Mouse (Mus musculus) cerebellum, adult 8-10 months (tissue): ENCODE measurements around the gene 4930412O13Rik.

Source experiments
- DNase-seq: peaks from one replicate; pipeline ENCODE4 v3.0.0; 2022

Gene 4930412O13Rik

DNA sequence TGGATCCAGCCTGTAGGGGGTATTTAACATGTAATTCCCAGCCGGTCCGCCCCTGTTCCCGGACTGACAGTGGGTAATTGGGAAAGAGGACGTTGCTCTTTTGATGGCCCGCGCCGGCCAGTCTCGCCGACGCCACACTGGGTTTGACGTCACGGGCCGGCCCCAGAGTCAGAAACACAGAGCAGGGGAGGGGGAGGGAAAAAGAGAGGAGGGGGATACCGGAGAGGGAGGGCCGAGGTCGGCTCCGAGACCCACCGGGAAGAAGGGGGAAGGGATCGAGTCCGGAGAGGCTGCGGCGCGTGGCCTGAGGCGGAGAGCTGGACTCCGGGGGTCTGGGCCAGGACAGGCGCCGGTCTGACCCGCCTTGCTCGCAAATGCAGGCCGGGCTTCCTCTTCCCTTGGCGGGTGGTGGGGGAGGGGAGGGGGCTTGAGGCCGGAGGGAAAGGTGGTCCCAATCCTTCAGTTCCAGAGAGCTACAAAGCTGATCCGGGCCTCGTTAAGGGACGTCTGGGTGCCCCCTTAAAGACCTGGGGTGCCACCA is at the start of gene 4930412O13Rik:
Gene 4930412O13Rik, plus strand, starts transcription at position 202 of the 541 bp plus-strand sequence.
- no peak for DNase-seq

DNA sequence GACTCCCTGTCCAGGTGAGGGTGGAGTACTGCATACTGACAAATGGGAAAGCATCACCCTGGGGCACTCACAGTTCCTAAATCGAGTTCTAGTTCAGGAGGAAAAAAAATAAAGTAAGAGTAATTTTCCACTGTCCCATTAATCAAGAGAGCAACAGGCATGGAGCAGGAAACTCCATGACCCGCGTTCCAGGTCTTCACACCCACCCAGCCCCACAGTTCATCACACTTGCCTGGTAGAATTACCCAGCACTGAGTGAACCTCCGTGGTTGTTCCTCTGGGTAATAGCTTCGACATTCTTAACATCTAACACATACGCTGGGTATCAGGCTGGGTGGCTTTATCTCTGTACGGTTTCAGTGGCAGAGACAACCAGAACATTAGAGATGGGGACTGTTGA is 47.3 kb upstream of the 4930412O13Rik start:
- DNase-seq = no peak

DNA sequence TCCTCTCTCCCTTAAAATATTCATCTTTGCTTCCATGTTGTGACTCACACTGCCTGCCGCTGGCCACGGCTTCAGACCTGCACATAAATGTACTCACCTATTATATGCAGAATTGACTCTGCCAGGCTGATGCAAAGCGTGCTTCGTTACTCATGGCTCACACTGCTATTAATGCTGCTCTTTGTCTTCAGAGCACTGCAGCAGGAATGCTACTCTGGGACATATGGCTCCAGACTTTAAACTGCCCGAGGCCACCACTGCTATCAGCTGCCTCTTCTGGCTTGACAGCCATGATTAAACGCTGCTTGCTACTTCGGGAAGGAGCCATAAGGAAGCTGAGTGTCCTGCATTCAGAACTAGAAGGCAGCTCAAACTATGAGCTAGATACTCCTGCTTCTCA is 45.9 kb upstream of the 4930412O13Rik start:
- no peak for DNase-seq

DNA sequence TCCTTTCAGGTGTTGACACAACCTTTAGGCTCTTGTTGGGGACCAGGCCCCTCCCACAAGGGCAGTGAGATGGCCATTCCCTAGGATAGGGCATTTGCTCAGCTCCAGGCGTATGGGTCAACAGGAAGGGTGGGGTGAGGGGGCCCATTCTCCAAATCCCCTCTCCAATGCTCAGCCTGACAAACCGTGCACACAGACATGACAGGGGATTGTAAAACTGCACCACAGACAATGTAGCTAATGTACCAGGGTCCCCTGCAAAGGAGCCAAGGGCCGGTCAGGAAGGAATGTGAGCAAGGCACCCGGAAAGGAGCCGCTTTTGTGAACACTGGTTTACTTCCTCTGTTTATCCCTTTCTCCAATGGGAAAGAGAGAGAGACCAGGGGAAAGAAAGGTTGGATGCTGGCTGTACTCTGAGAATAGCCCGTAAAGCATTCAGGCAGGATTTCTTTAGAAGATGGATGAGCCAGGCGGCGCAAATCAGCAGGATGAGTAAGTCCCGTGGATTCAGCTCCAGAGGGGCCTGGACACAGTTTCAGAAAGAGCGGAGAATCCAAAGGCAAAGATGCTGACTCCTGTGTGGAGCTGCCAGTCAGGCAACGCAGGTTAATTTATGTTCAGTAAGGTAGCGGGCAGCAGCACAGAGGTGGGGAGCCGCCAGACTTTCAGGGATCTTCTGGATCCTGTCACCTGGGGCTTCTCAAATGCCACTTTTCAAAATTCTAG is 28.0 kb upstream of the 4930412O13Rik start:
- DNase-seq = no peak

DNA sequence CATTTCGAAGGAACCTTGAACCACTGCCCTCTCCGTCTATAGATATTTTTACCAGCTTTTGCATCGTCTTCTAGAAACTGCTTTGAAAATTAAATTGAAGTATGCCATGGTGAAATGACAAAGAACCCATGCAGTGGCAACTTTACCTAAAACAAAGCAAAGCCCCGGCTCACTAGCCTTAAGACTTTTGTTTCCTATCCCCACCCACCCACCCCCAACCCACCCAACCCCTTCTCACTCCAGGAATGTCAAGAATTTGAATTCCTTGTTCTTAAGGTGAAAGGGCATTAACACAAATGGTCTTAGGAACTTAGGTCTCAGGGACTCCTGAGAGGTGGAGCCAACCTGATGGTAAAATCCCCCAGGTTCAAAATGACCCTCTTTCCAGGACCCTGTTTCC is 25.2 kb upstream of the 4930412O13Rik start:
- DNase-seq = no peak

DNA sequence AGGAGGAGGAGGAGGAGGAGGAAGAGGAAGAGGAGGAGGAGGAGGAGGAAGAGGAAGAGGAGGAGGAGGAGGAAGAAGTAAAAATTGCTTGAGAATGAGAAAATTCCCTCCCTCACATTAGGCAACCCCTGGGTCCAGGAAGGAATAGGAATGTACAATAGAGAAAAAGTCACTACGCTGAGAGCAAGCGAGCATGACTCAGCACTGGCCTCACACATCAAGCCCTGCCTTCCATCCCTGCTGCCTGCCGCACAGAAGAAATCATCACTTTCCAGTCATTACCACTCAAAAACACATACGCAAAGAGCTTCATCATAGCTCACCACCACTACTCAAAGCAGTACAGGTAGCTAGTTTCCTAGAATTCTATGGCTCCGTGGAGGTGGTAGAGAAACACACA is 20.4 kb upstream of the 4930412O13Rik start:
- DNase-seq = no peak

DNA sequence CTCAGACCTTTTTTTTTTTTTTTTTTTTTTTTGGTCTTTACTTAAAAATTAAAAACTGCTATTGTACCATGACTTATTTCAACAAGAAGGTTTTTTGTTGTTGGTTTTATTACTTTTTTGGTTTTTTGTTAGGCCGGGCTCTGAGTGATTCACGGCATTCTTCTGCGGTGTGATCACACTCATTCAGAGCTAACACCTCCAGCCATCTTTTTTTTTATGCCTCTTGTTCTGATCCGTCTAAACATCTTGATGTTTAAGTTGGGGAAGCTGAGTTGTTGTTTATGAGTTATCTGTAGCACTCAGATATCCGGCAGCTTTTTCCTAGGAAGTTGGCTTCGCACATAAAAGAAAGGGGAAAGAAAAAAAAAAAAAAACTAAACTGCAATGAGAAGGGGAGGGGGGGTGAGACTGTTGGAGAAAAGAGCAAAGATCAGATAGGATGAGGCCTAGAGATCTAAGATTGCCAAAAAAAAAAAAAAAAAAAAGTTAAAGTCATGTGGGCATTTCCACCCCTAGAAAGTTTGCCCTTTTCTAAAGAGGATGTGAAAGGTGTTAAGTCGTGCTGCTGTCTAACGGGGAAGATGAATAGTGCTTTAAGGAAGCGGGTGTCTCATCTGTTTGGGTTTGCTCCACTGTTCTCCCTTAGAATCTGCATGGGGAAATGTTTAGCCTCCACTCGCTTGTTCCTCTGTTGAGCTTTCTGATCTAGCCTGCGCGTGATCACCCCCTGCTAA is 13.8 kb upstream of the 4930412O13Rik start:
- no peak for DNase-seq

DNA sequence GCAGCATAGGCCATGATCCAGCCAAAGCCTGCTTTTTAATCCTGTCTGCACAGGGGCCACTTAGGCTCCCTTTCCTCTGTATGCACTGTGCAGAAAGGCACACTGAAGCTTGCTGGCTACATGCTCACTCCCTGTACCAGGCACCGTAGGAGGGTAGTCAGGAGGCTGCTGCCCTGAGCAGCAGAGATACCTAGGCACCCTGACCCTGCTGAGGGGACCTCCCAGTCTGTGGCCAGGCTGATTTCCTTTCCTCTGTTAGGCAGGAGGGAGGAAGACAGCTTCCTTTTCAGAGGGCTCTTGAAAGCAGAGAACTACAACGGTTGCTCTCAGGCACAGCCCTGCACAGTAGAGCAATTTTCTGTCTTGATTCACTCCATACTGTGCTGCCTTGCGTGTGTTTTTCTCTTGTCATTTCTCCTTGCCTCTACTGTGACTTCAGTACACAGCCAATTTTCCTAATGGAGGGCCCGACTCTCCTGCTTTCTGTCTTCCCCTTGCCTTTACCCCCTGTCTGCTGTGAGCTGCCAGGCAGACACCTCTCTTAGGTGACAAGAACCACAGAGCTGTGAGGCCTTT is 9.8 kb upstream of the 4930412O13Rik start:
- no peak for DNase-seq

DNA sequence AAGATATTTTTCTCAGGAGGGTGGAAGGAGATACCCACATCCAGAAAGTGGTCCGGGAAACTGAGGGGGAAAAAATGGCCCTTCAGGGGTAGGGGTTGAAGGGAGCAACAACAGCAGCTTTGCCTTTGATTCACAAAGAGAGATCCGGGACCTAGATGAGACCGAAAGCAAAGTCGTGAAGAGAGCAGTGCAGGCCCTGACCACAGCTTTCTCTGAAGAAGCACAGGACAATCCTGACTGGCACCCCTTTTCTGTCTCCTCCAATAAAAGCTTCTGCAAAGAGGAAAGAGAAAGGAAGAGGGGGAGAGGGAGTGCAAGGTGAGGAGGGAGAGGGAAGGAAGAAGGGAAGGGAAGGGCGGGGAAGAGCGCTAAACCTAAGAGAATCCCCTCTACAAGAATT is 9.3 kb upstream of the 4930412O13Rik start:
- no peak for DNase-seq

DNA sequence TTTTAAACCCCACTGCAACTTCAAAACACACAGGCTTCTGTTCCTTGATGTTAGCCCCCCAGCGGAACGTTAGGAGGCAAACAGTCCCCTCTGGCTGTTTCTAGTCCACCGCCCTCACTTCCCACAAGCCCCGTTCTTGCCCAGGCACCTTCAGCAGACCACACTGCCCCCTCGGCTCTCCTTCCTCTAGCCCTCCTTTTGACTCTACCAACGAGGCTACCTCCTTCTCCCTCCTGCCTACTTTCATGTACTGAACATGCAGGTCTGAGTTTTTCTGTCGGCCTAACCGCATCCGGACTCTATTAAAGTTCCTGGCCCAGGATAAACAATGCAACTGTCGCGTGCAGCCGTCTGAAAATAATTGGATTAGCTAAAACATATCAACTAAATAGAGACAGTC is 8.4 kb upstream of the 4930412O13Rik start:
- DNase-seq = no peak

DNA sequence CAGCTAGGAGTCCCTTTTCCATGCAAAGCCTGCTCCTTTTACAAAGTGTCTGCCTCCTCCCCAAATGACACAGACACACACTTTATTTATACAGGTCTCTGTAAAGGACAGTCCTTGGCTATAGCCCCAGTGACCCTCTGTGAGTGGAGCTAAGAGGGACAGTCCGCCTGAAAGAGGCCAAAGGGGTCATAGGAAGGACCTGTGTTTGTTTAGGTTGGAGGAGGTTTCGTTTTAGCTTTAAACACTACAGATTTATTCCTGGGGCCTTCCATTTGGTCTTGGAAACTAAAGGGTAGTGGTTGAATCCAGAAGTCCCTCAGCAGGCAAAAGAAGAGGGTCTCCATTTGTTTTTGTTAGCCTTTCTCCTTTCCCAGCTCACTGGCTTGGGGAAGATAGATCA is 7.3 kb upstream of the 4930412O13Rik start:
- no peak for DNase-seq

DNA sequence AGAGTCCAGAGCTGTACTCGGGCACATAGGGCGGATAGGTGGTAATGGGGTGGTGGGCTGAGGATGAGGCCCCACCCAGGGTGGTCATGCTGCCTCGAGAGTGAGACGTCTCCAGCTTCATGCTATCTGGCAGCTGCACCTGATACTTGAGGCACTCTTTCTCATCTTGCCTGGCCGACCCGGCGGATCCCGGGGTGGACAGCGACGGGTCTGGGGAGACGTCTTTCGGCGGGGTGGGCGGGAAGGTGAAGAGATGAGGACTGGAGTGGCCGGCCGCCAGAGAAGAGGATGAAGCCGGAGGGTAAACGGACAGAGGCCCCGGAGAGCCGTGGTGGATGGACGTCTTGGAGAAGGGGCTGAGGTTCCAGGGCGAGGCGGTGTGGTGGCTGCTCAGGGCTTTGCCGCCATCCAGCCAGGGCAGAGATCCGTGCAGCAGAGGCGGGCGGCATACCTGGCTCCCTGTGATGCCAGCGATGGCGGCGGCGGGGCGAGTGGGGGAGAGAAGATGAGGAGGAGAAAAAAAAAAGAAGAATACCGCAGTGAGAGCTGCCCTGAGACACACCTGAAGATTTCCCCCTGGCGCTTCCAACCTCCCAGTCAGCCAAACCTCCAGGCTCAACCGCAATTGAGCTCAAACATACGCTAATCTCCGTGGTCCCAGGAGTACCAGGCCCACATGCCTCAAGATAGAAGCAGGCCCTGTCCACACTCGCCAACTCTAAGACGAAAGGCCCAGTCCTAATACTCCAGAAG is 6.4 kb upstream of the 4930412O13Rik start:
- no peak for DNase-seq

DNA sequence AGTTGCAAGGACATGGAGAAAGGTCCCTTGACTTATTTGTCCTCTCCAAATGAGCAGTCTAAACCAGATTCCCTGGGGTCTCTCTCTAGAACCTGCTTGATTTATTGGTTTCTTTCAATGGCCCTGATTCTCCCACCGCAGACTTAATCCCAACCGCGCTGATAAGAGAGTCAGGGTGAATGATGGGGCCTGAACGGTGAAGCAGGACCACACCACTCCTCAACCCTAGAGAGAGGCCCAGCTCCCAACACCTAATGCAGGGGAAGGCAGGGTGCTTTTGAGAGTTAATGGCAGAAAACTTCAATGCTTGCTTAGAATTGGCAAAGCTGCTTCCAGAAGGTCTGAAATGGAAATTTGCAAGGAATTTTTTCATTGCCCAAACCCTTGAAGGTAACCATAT is 5.8 kb upstream of the 4930412O13Rik start:
- no peak for DNase-seq

DNA sequence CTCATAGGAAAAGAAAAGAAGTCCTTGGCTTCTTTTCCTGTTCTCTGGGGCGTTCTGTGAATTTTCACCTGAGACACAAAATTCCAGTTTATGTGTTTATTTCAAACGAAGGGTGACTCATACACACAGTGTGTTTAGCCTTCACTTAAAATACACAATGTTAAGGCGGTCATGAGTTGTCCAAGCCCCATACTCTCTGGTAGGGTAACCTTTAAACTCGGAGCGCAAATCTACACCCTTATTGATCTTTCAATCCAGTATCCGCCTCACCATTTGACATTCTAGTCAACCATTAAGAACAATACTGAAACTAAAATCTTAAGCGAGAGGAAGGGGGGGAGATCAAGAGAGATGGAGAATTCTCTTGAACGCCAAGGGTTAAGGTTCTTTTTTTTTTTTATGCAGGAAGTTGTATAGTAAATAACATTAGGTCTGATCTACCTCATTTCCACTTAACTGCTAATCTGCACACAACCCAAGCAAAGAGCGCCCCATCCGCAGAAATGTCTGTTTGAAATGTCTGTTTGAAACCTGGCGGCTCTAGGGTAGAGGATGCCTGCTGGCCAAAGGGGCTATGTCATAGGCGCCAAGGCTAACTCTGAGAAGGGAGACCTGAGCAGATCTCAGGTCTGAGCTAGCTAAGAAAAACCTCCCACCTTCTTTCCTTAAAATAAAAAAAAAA is 5.2 kb upstream of the 4930412O13Rik start:
- DNase-seq = no peak

DNA sequence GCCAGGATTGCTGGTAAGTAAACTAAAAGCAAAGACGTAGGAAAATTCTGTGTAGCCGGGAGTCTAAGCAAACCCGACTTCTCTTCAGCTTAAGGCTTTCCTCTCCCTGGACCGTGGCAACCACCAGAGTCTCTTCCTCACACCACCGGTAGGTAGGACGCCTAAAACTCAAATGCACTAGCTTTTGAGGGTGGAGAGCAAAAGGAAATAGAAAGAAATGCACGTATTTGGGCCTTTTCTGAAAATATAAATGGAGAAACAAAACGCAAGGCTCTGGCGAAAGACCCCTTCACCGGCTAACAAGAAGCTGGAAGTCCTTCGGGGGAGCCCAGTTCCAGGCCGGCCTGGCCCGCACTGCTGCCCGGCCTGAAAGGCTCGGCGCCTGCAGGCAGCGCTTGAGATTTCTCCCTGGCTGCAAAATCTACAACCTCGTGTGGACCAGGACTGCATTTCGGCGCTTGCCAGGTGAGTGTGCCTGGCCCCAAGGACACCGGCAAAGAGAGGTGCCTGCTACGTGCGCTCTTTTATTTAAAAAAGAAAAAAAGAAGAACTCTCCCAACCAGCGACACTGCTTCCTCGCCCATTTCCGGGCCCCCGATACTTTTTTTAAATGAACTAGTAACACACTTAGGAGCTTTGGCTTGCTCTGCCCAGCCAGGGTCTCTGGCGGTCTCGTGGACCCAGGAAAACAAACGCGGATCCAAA is 4.3 kb upstream of the 4930412O13Rik start:
- DNase-seq = no peak

DNA sequence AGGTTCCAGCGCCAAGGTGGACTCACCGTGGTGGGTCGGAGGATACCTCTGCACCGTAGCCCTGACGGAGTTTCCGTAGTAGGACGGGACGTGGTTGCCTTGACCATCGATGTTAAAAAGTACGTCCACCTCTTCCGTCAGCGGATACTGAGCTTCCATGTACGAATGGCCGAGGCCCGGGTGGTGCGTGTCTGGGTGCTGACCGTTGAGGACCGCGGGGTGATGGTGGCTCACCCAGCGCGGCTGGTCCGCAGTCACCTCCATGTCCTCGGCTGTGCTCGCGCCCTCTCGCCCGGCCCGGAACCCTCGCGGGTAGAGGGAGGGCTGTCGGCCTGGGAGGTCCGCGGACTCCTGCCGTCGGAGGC is 3.7 kb upstream of the 4930412O13Rik start:
- DNase-seq = no peak

DNA sequence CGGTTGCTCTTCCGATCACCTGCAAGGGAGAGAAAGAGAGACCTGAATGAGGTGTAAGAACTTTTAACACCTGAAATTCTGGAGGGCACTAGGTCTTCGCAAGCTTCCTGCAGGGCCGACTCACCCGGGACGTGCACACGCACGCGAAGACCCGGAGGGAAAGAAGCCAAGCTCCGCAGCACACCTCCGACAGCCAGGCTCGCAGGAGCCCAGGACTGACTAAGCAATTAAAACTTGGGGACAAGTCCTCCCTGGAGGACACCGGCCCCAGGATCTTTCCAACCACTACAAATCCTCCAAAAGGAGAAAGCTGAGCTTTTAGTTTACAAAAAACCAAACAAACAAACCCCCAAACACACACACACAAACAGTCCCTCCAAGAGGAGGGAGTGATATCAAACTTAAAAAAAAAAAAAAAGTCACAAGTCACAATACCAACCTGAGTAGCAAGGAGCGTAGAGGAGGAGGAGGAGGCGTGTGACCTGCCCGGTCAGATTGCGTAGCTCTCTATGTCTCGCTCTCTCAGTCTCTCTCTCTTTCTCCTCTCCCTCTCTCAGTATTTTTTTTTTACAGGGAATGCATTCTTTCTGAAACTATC is 3.0 kb upstream of the 4930412O13Rik start:
- no peak for DNase-seq

DNA sequence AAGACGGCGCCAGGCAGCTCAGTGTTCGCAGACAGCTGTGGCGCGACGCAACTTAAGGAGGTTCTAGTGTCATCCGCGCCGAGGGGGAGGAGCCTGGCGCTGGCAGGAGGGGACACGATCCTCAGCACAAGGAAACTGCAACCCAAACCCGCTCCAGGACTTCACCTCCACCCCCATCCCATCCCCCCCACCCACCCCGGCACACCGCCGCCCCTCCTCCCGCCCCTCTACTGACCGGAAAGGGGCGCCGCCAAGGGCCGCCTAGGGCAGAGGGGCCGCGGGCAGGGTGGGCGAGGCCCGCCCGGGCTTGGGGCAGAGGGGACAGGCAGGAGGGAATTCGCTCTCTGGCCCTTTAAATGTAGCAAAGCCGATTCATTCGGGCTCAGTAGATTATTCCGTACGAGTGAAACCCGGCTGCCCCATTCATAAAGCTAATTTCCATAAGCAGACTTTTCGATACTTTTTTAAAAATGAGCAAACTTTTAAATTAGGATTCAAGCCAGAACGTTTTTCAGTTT is 2.4 kb upstream of the 4930412O13Rik start:
- no peak for DNase-seq

DNA sequence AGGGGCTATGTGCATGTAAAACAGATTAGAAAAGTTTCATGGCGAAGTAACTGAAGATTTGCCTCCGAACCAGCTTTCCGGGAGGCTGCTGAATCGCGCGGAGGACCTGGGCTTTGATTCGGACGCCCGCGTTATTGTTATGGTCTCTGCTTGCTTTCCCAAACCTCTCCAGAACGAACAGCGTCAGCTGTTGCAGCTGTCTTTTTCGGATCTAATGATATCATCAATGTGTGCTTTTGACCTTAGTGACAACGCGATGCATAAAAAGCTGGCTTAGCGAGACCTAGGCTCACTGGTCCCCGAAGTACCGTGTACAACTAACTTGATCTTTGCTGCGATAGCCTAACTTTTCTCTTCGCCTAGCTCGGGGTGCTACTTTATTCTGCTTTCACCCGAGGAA is 2.0 kb upstream of the 4930412O13Rik start:
- no peak for DNase-seq

DNA sequence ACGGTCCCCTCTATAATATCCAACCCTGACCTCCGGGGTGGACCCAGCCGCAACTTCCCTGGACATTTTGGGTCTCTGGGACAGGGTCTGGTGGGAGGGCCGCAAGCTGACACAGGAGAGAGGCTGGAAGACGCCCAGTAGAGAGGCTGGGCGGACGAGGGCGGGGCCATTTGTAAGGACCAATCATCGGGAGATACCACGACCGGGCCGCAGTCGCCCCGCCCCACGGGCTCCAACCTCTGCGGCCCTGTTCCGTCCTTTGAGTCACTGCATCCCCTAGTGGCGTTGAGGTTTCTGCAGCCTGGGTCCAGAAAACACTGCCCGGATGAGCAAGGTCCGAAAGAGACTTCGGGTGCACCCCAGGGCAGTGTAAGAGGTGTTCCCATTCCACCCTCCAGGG is 1.6 kb upstream of the 4930412O13Rik start:
- DNase-seq = peak; percentile 27

DNA sequence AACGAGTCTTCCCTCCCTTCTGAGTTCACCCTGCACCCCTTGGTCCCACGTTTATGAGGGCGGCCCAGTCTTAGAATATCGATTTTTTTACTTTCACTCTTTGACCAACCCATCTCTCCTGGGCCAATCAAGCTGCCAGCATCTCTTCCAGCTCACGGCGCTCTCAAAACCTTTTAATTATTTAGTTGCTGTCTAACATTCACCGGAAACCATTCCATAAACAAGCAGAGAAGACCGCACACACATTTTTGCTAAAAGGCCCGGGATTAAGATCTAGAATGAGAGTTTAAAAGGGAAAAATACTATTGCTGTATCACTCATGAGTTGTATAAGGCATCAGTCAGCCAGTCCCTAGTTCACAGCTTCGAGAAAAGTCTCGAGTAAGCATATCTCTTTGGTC is 781 bp upstream of the 4930412O13Rik start:
- DNase-seq = no peak
